Mouse (Mus musculus): ENCODE measurements around the gene Ang2.

Ang2 gene

DNA sequence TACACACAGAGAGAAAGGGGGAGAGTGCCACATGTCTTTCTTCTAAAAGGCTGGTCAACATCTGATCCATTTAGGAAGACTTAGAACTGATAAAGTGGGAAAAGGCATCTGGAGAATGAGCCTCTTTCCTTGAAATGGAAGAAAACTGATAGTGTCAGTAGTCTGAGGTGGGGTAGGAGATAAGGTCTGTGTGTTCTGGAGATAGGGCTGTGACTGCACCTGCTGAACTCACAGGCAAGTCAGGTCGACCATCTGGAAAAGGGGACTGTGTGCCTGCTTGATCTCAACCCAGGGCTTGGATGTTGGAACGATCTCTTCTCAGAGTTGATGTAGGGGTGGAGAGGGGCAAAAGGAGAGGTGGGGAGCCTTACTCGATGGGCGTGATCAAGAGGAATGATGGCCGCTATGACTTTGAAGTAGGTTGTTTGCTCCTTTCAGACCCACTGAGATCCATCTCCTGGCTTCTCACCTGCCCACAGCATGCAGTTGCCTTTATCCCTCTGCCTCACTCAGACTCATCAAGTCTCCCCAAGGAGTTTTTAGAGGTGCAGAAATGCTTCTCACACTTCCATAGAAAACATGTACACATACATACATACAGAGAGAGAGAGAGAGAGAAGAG is 46.6 kb downstream of the Ang2 start:
- in situ Hi-C loops (cut with MboI, MseI), result no loop called here

DNA sequence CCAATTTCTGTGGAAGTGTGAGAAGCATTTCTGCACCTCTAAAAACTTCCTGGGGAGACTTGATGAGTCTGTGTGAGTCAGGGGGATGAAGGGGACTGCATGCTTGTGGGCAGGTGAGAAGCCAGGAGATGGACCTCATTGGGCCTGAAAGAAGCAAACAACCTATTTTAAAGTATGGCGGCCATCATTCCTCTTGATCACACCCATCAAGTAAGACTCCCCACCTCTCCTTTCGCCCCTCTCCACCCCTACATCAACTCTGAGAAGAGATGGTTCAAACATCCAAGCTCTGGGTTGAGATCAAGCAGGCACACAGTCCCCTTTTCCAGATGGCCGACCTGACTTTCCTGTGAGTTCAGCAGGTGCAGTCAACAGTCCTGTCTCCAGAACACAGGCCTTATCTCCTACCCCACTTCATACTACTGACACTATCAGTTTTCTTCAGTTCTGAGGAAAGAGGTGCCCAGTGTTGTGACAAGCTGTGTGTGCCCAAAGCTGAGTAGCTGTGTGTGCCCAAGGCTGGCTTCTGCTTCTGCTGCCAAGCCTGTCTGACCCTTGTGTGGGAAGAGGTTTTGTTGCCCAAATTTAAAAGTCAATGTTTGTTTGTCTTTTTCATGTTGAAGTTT is 48.6 kb downstream of the Ang2 start:
- in situ Hi-C loops (cut with MboI, MseI), result no loop called here

GRCm38 (mm10) chr14:51149164-51149563 is 49.8 kb downstream of the Ang2 start:
- in situ Hi-C loops (cut with MboI, MseI), result no loop called here

GRCm38 (mm10) chr14:51148006-51148405 is 50.9 kb downstream of the Ang2 start:
- in situ Hi-C loops (cut with MboI, MseI), result no loop called here

GRCm38 (mm10) chr14:51146685-51147084 is 52.3 kb downstream of the Ang2 start, which contains the start of gene Rnase1:
TSS of gene Rnase1 (minus strand) at chr14:51146785.
- in situ Hi-C loops (cut with MboI, MseI), result no loop called here

- in situ Hi-C loops (cut with MboI, MseI), result no loop called here
These were observed 53.4 kb downstream of the Ang2 start for GRCm38 (mm10) chr14:51145521-51145920.

All from T-helper 2 cell (primary cell).